Mouse (Mus musculus) midbrain, embryonic 16.5 days (tissue): Measurements from ENCODE around the gene Rasa1. TPM values are rescaled to one million over a fixed set of nuclear protein-coding genes. Genes with fewer than 3 reads are reported as not detected.

ENCODE experiments used
- ATAC-seq: fragments of 200-750 bp; cut with Nextera tagmentation; 2 replicates; pipeline ENCODE4 v1.8.0; 2017; ENCODE audit warnings: moderate TSS enrichment
- H3K27ac ChIP-seq: fragments of 300-500 bp; sonication (generic); 2 replicates; pipeline ENCODE4 v1.5.1; 2014; ENCODE audit warnings: mild to moderate bottlenecking, low read length, mixed read lengths
- H3K27me3 ChIP-seq: fragments of 300-500 bp; sonication (generic); 2 replicates; pipeline ENCODE4 v1.6.1; 2014; ENCODE audit warnings: low read depth, low read length, mixed read lengths; ENCODE audit not compliant: control insufficient read depth, insufficient read depth
- H3K36me3 ChIP-seq: fragments of 300-500 bp; sonication (generic); 2 replicates; pipeline ENCODE4 v1.6.1; 2014; ENCODE audit warnings: mild to moderate bottlenecking, low read length, moderate library complexity, mixed read lengths; ENCODE audit not compliant: control insufficient read depth, insufficient read depth
- H3K4me1 ChIP-seq: fragments of 300-500 bp; sonication (generic); 2 replicates; pipeline ENCODE4 v1.6.1; 2014; ENCODE audit warnings: mild to moderate bottlenecking, low read length, mixed read lengths; ENCODE audit not compliant: control insufficient read depth, insufficient read depth
- H3K4me2 ChIP-seq: fragments of 300-500 bp; sonication (generic); 2 replicates; pipeline ENCODE4 v1.6.1; 2014; ENCODE audit warnings: mild to moderate bottlenecking, low read length, mixed read lengths
- H3K4me3 ChIP-seq: fragments of 300-500 bp; sonication (generic); 2 replicates; pipeline ENCODE4 v1.5.1; 2014; ENCODE audit warnings: low read depth, mild to moderate bottlenecking, low read length, moderate library complexity, mixed read lengths
- H3K9ac ChIP-seq: fragments of 300-500 bp; sonication (generic); 2 replicates; pipeline ENCODE4 v1.6.1; 2014; ENCODE audit warnings: low read depth, low read length, mixed read lengths
- H3K9me3 ChIP-seq: fragments of 300-500 bp; sonication (generic); replicated peaks from 2 replicates; pipeline ENCODE4 v1.6.1; 2014; ENCODE audit warnings: mild to moderate bottlenecking, low read length, mixed read lengths; ENCODE audit not compliant: control insufficient read depth, poor library complexity, severe bottlenecking
- WGBS: fragments of 180-500 bp; shearing (Covaris S2); extraction: QIAGEN DNeasy Blood & Tissue Kit; methylation state at CpG from one replicate; pipeline ENCODE4 v1.1.7; 2014; 5-methylcytosine and 5-hydroxymethylcytosine counted together
- polyA plus RNA-seq: library from polyadenylated mRNA; unstranded; fragments of >200 nt; fragmentation: Nextera tagmentation; extraction: Ambion mirVana; gene quantifications from 2 replicates; pipeline ENCODE4 v1.2.1, GENCODE M21; 2015

Gene Rasa1
- polyA plus RNA-seq = 55.5 and 56.8 TPM in 2 replicates

- Histone ChIP-seq H3K9me3 (no peaks in the 10 kb centered on the region), H3K4me3 (peak within 1 kb of the TSS; percentile 100), H3K27ac (peak within 1 kb of the TSS; percentile 99), H3K9ac (peak within 1 kb of the TSS; percentile 98), H3K36me3 (no peaks in the 10 kb centered on the region), H3K4me1 (peaks cover 10% of the 10 kb centered on the region), H3K27me3 (no peaks in the 10 kb centered on the region), H3K4me2 (peak within 1 kb of the TSS; percentile 78)
- peak; percentile 97 for ATAC-seq
- under 1% methylated on average over 81 of the region's 97 CpGs for WGBS
Observed at GRCm38 (mm10) chr13:85288843-85289713, at the start of gene Rasa1. Gene Rasa1, minus strand, starts transcription at chr13:85289130.

- Histone ChIP-seq H3K4me3 (no peak overlapping the region), H3K4me1 (no peaks in the 10 kb centered on the region), H3K27ac (no peak overlapping the region), H3K9ac (no peak overlapping the region), H3K36me3 (no peaks in the 10 kb centered on the region), H3K4me2 (no peak overlapping the region), H3K9me3 (no peaks in the 10 kb centered on the region), H3K27me3 (no peaks in the 10 kb centered on the region)
- no peak for ATAC-seq
- WGBS = 74% methylated on average over 2 of the region's 2 CpGs
Observed at GRCm38 (mm10) chr13:85311547-85311946, 22.6 kb upstream of the Rasa1 start.

- no peak overlapping the region for H3K4me2 ChIP-seq
- no peaks in the 10 kb centered on the region for H3K36me3 ChIP-seq
- no peak for ATAC-seq
- H3K27me3 ChIP-seq = no peaks in the 10 kb centered on the region
- no peaks in the 10 kb centered on the region for H3K9me3 ChIP-seq
- no peaks in the 10 kb centered on the region for H3K4me1 ChIP-seq
- no peak overlapping the region for H3K4me3 ChIP-seq
- 49% methylated on average over 5 of the region's 5 CpGs for WGBS
- H3K9ac ChIP-seq = no peak overlapping the region
- H3K27ac ChIP-seq = no peak overlapping the region
Observed at GRCm38 (mm10) chr13:85310968-85311367, 22.0 kb upstream of the Rasa1 start.

GRCm38 (mm10) chr13:85310483-85310882 lies 21.6 kb upstream of the Rasa1 start:
- Histone ChIP-seq H3K36me3 (no peaks in the 10 kb centered on the region), H3K9me3 (no peaks in the 10 kb centered on the region), H3K4me2 (no peak overlapping the region), H3K27ac (no peak overlapping the region), H3K4me3 (no peak overlapping the region), H3K27me3 (no peaks in the 10 kb centered on the region), H3K4me1 (no peaks in the 10 kb centered on the region), H3K9ac (no peak overlapping the region)
- 95% methylated on average over 2 of the region's 2 CpGs for WGBS
- no peak for ATAC-seq

GRCm38 (mm10) chr13:85306039-85306438 lies 17.1 kb upstream of the Rasa1 start:
- Histone ChIP-seq H3K9me3 (no peaks in the 10 kb centered on the region), H3K4me3 (no peak overlapping the region), H3K36me3 (no peaks in the 10 kb centered on the region), H3K9ac (no peak overlapping the region), H3K27me3 (no peaks in the 10 kb centered on the region), H3K27ac (no peak overlapping the region), H3K4me1 (no peaks in the 10 kb centered on the region), H3K4me2 (no peak overlapping the region)
- no peak for ATAC-seq

GRCm38 (mm10) chr13:85290651-85291050 lies 1.7 kb upstream of the Rasa1 start:
- WGBS = 69% methylated on average over 1 of the region's 1 CpGs
- no peak overlapping the region for H3K4me2 ChIP-seq
- no peaks in the 10 kb centered on the region for H3K27me3 ChIP-seq
- no peak overlapping the region for H3K9ac ChIP-seq
- peaks cover 5% of the 10 kb centered on the region; the same call in 1 of the 2 replicates for H3K4me1 ChIP-seq
- no peak overlapping the region for H3K27ac ChIP-seq
- no peak for ATAC-seq
- no peaks in the 10 kb centered on the region for H3K9me3 ChIP-seq
- no peaks in the 10 kb centered on the region for H3K36me3 ChIP-seq
- H3K4me3 ChIP-seq = no peak overlapping the region

GRCm38 (mm10) chr13:85288574-85288842 lies 422 bp downstream of the Rasa1 start:
- H3K27me3 ChIP-seq = no peaks in the 10 kb centered on the region
- ATAC-seq = peak; percentile 21
- H3K4me2 ChIP-seq = peak overlapping the region; percentile 78
- WGBS = 0% methylated on average over 26 of the region's 35 CpGs
- no peaks in the 10 kb centered on the region for H3K9me3 ChIP-seq
- no peaks in the 10 kb centered on the region for H3K36me3 ChIP-seq
- peak overlapping the region; percentile 98 for H3K9ac ChIP-seq
- peak overlapping the region; percentile 99 for H3K27ac ChIP-seq
- peaks cover 10% of the 10 kb centered on the region for H3K4me1 ChIP-seq
- H3K4me3 ChIP-seq = peak overlapping the region; percentile 100

GRCm38 (mm10) chr13:85287876-85288573 lies 905 bp downstream of the Rasa1 start:
- H3K27me3 ChIP-seq = no peaks in the 10 kb centered on the region
- peak; percentile 0; the same call in 1 of the 2 replicates for ATAC-seq
- peak overlapping the region; percentile 78 for H3K4me2 ChIP-seq
- WGBS = 1% methylated on average over 25 of the region's 25 CpGs
- peak overlapping the region; percentile 100 for H3K4me3 ChIP-seq
- peak overlapping the region; percentile 98 for H3K9ac ChIP-seq
- H3K4me1 ChIP-seq = peaks cover 10% of the 10 kb centered on the region
- H3K36me3 ChIP-seq = no peaks in the 10 kb centered on the region
- peak overlapping the region; percentile 99 for H3K27ac ChIP-seq
- H3K9me3 ChIP-seq = no peaks in the 10 kb centered on the region

- Histone ChIP-seq H3K9ac (no peak overlapping the region), H3K36me3 (no peaks in the 10 kb centered on the region), H3K4me3 (no peak overlapping the region), H3K27me3 (no peaks in the 10 kb centered on the region), H3K27ac (no peak overlapping the region), H3K4me1 (peaks cover 12% of the 10 kb centered on the region), H3K4me2 (no peak overlapping the region), H3K9me3 (no peaks in the 10 kb centered on the region)
- no peak for ATAC-seq
Observed at GRCm38 (mm10) chr13:85282626-85283025, 6.3 kb downstream of the Rasa1 start.
